19 mouse cellular contexts compared by ENCODE assay signal in the genomic region with DNA sequence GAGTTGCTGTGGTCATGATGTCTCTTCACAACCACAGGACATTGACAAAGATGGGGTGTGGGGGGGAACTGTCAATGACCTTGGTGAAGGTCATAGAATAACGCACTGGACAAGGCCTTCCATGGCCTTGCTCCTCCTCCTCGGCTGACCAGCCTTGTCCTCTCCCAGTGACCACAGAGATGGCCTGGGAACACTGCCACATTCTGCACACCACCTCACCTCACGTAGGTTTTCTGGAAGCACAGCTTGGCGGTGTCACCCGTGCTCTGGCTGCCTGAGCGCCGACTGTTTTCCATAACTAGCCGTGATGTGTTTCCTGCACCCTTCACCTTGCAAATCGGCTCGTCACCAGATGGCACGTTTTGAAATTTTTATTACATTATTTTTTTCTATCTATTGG. TPM values are rescaled to one million over a fixed set of nuclear protein-coding genes. Genes with fewer than 3 reads are reported as not detected.
"Had no signal": no experiment of that assay in that cellular context is flagged by ENCODE, and none has a peak within 500 bp of the region (broad histone marks: within the 10 kb centered on the region; RNA-seq: fewer than 3 reads in every experiment).

No protein-coding gene starts in this region.

- DNase-seq: lung, adult 18-20 months; lung, embryonic 14.5 days; lung, postnatal 10 days; lung, postnatal 4 days; midbrain, embryonic 14.5 days; right cerebral cortex, postnatal 14 days; thymus, adult 2 months; thymus, postnatal 25 days; thymus, postnatal 4 days had no signal

- H3K4me3 ChIP-seq: midbrain, embryonic 10.5 days; midbrain, embryonic 12.5 days; myocyte; neural tube, embryonic 13.5 days; neural tube, embryonic 15.5 days; stomach, embryonic 15.5 days had no signal

- H3K4me1 ChIP-seq: midbrain, embryonic 12.5 days; neural tube, embryonic 13.5 days; neural tube, embryonic 15.5 days; stomach, embryonic 15.5 days had no signal

- H3K27ac ChIP-seq: midbrain, embryonic 10.5 days; midbrain, embryonic 12.5 days; neural tube, embryonic 13.5 days; neural tube, embryonic 15.5 days; stomach, embryonic 15.5 days; stomach, postnatal 0 days had no signal

RNA-seq across cellular contexts. Expression of gene Kcnk12, which starts 32.8 kb away (rescaled TPM):
- total RNA-seq: megakaryocyte-erythroid progenitor cell, adult 5-6 weeks had no signal
- polyA plus RNA-seq: lung, embryonic 14.5 days; lung, embryonic 16.5 days; urinary bladder, adult 2 months had no signal
